Mouse (Mus musculus) ovary, postnatal 36 days (tissue): ENCODE measurements at regions not wholly inside any gene's neighbourhood (a gene's known extent, or its start where the extent isn't known, plus 50 kb on each side); places are given as distances from the start of the nearest gene placed in this dataset.
A peak's percentile ranks its signal among the peaks of the same experiment; 100 is the strongest.

Source experiments
- DNase-seq: peaks from one replicate; pipeline ENCODE4 v3.0.0; 2022; ENCODE audit warnings: low spot score, mixed read lengths

DNA sequence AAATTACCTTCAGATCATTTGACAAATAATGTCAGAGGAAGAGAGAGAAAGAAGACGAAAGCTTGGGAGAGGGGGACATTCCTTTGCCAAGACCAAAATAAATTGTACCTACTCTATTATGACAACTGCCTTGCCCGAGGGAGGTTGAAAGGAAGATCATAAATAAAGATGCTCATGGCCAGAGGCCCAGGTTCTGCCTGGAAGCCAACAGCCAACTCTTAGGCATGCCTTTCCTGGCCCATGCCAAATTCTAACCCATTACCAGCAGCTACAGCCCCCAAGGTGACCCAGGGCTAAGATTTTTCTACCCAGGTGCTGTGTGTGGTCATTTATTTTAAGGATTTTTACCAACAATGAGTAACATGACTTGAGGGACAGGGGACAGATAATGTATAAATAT is 54.9 kb downstream of the Cbln1 start:
- DNase-seq: no peak

DNA sequence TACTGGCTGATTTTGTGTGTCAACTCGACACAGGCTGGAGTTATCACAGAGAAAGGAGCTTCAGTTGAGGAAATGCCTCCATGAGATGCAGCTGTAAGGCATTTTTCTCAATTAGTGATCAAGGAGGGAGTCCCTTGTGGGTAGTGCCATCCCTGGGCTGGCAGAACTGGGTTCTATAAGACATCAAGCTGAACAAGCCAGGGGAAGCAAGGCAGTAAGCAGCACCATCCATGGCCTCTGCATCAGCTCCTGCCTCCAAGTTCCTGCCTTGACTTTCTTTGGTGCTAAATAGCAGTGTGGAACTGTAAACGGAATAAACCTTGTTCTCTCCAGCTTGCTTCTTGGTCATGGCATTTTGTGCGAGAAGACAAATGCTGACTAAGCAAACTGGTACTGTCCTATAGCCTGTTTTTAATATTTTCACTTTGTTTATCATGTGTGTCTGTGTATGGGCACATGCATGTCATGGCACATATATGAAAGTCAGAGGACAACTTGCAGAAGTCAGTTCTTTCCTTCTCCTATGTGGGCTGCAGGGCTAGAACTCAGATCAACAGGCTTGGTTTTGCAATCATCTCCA is 57.3 kb downstream of the Cbln1 start:
- DNase-seq: no peak

DNA sequence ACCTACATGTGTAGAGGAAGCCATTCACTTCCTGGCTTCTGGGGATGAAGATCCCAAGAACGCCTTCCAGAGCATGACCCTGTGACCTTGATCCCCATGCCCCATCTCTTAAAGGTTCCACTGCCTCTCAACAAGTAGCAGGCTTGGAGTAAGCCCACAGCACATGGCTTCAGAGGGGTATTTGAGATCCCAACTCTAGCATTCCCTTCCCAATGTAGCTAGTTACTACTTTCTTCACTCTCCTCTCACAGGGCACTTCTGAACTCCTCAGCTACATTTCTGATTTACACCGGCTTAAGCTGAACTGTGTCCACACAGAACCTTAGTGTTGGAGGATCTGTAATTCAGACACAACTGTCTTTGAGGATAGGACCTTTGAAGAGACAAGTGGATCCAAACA is 83.4 kb downstream of the Cbln1 start:
- DNase-seq: no peak

DNA sequence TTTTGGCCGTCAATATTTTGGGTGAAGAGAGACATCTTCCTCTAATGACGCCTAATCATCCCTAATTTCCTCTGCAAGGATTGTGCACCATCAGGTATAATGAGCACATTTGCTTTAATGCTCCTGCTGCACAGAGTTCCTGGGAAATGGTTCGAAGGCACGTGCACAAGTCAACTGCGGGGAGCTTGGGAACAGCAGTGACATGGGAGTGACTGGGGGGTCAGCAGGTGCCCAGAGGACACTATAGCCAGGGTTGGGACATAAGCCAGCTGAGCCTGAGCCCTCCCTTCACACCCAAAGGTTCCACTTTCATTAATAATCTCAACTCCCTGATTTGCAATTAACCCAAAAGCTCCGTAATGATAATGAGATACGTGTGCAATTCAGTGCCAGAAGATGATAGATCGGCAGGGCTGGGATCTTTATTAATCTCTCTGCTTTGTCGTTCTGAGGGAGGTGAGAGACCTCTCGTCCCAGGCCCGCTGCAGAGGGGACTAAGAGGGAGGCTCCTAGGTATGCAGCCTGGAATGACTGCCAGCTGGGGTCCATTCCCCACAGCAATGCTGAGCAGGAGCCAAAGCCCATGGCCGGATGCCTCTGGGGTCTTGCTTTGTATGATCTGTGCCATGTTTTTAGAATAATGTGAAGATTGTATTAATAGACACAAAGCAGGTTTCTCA is 88.7 kb downstream of the Cbln1 start:
- no peak for DNase-seq

DNA sequence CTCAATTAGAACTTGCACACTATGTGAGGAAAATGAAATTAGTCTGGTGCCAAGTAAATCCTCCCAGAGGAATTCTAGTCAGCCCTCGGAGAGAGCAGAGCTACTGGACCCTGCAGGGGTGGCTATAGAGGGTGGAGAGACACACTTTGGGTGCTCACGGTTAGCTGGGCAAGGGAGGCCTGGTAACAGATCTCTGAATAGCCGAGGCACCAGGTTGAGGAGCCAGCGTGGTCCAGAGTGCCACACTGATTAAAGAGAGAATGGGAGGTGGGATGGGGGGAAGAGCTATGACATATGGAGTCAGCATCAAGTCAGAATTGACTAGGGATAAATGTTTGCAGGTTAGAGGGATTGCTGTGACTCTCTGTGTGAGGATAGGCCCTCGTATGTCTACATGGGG is 90.1 kb downstream of the Cbln1 start:
- no peak for DNase-seq

DNA sequence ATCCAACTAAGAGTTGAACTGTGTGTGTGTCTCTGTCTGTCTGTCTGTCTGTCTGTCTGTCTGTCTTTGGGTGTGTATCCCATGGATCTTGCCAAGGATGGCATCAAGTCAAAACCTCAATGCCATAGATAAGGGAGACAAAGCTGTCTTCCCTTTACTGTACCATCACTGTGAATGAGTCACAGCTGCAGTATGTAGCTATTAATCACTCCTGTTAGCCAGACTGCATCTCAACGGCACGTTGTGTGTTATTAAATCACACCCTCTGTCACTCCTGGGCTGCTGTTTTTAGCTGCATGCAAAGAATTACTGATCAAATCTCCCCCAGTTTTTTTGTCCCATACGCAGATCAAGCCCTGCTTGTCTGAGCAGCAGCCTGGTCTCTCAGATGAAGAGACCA is 91.6 kb downstream of the Cbln1 start:
- DNase-seq: no peak

DNA sequence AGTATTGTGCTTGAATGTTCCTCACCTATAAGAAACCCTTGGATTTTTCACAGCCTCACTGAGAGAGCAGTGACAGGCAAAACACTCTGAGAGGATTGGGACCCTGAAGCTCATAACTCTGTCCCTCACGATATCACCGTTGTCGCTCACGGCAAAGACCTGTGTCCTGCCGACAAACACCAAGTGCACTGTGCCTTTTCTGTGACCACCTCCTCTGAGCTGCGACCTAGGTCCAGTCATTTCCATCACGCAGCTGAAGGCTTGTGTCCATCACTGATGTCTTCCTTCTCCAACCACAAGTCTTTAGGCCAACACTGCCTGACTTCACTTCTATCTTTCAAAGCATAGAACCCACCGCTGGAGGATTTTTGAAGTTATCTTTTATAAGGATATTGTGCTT is 93.1 kb downstream of the Cbln1 start:
- DNase-seq: no peak

DNA sequence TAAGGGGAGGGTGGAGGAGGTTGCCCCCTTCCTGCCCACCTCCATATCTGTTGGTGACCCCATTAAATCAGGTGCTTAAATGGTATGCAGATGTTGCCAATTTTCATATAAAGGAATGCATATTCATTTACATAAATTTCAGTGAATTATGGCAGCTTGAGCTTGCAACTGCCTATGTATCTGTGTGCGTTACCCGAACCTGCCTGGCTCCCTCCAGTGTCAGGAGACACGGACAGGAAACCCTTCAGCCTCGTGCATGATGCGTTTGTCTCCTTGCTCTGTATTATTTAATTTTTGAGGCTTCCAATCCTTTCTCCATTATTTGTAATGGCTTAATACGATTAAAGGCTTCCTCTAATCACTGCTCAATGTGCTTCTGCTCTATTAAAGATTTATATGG is 98.4 kb downstream of the Cbln1 start:
- no peak for DNase-seq

DNA sequence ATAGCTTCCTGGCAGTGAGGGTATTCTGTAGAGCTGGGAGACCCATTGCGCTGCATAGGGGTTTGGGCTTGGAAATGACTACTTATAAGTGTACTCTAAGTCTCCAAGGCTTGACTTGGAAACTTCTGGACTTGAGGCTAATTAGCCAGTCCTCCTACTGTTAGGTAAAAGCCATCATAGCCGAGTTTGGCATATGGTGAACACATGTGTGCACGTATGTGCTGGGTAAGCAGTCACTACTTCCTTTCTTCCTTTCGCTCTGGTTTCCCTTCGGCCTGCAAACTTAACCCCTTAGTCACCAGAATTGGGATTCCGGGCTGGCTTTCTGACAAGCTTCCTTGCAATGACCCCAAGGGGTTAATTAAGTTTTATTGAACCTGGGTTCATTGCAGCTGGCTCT is 98.9 kb downstream of the Cbln1 start:
- no peak for DNase-seq

DNA sequence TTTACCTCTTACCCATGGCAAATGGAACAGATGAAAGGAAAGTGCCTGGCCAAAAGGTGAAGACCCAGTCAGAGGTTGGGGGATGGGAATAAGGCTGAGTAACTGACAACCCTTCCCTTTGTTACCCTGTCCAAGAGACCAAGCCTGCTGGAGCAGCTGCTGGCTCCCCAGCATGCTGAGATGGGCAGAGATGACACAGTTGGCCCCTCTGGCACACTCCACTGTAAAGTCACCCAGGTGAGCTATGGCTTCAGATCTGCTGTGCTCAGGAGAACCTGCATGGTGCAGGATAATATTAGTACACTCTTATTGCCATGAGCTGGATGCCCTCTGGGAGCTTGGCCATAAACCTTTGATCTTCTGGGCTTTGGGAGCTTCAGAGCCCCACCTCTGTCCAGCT is 100.3 kb downstream of the Cbln1 start:
- no peak for DNase-seq

DNA sequence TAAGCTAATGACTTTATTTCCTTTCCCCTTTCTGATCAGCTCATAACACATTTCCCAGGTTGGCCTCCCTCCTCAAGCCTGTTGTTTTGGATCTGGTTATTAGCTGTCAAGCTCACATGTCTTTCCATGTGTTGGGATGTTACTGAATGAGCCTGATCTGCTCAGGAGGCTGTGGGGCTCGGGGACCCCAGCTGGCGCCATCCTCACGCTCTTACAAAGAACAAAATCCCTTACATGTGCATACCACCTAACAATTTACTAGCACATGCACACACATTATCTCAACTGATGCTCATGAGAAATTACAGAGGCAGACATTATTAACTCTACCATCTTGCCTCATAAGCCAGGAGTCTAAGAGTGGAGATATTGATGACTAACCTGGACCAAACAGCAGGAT is 102.2 kb downstream of the Cbln1 start:
- no peak for DNase-seq

DNA sequence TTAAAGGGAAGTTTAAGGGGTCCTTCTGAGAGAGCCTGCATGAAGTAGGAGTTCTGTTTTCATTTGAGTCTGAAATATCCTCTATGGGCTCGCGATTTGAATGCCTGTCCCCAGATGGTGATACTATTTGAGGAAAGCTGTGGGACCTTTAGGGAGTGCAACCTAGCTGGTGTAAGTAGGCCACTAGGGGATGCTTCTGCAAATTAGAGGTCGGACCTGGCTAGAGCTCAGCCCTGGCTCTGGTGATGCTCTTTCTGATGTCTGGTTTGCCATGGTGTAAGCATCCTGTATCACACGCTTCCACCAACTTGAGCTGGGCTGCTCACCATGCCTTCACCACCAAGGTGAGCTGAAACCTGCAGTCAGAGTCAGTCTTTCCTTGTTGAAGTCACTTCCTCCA is 121.9 kb downstream of the Cbln1 start:
- DNase-seq: no peak

DNA sequence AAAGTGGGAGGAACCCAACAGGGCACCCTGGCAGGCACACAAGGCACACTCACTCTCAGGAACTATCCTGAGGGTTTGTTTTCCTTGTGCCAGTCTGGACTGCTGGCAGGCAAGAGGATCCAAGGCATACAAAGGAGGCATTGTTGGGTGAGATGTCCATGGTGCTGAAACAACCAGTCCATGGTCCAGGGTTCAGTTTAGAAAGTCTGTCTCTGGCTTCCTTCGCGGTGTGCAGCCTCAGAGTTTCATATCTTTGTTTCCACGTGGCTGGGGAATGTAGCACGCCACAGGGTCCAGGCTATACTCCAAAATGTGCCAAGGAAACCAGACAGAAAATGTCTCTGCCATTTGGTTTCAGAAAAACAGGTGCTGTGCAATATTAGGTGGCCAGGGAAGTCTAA is 122.6 kb downstream of the Cbln1 start:
- DNase-seq: no peak

DNA sequence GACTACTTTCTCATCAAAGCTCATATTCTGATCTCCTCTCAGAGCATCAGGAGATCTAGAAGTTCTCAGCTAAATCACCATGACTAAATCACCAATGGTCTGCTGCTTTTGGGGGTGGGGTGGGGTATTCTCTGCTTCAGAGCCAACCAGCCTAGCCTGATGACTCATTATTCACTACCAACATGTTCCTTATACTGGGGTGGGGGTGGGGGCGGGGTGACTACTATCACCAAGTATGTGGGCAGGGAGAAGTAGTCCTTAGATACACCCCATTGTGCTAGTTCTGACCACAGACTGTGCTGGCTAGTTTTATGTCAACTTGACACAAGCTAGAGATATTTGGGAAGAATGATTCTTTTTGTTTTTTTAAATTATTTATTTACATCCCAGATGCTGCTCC is 143.0 kb downstream of the Cbln1 start:
- no peak for DNase-seq

DNA sequence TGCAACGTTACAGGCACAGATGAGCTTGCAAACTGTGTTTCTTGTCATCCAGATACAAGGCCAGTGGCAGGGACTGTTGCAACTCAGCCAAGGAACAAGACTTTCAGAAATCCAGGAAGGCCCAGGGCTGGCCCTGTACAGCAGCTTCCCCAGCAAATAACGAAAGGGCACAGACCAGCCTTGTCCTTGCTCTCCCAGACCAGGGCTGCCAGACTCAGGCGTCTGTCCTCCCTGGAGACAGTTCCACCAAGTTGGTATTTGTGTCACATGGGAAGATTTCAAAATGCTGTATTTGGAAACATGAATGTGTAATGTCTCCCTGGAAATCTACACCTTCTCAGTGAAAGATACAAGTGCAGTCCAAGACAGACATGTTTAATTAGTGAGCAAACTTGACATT is 157.8 kb downstream of the Cbln1 start:
- peak; percentile 20 for DNase-seq

DNA sequence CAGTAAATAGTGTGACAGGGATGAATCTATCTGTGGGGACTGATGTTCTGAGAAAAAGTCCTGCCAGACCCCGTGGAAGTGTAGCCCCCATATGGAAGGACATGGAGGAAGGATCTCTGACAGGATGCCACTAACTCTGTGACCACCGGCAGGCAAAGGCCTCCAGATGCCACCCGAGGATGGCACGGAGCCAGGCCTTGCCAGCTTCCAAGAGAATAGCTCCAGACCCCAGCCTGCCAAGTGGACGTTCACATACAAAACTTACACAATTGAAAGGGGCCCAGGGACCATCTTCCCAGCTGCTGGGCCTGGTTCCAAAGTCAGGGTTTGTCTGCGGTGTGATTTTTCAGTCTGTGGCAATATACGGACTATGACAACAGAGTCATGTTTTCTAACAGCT is 161.1 kb downstream of the Cbln1 start:
- peak; percentile 6 for DNase-seq

DNA sequence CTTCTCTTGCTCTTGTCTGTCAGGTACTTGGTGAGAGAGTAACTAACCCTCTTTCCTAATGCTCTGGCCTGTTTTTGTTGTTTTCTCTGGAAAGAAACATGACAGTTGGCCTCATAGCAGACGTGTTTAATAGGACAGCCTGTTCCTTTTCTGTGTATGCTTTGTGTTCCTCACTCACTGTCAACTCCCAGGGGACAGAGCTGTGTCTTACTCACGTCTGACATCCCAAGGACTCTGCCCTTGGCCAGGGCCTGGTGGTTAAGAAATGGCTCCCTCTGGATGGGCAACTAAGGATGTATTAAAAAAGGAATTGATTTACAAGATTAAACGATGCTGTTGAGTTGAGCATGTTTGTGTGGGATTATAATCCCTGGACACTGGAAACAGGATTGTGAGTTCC is 164.1 kb downstream of the Cbln1 start:
- DNase-seq: no peak

DNA sequence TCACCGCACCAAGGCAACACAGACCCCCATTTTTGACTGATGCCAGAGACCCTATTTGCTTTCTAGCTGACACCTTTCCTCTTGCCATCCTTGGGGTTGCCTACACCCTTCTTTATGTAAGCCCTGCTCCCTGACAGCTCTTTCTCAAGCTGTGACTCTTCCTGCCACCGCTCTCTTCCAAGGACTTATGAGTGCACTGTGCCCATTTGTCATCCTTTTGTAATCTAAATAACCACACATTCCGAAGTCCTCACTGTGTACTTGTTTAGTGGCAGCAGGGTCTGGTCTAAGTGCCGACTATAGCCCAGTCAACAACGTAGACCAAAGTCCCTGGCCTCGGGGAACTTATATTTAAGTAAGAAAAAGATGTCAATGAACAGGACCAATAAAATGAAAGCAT is 167.4 kb downstream of the Cbln1 start:
- no peak for DNase-seq

DNA sequence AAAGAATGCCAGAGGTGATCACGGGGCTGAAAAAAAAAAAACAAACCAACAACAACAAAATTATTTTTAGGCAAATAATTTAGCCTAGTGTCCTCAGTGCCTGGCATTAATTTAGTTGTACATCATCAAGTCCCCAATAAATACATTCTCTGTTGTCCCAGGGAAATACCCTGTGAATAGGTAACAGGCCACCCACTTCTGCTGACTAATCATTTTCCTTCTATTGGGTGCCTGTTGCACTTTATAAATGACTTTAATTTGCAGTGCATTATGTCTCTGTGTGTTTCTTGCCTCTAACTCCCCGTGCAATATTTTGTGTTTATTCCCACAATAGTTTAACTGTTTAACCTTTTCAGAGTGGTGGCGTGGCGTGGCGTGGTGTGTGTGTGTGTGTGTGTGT is 168.9 kb downstream of the Cbln1 start:
- DNase-seq: no peak

DNA sequence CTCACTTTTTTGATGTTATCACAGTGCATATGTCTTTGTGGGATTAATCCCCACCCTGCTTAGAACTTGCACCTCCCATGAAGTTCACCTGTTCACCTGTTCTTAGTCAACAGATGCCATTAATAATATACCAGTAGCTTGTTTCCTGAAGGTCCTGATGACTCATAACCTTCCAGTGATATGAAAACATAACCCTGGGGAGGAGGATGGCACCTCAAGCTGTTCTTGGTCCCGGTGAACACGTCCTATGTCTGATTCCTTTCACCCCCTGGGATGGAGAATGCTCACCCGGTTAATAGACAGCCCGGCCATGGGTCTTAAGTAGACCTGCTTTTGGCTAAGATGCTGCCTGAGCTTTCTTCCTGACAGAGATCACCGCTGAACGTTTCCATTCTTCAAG is 174.6 kb downstream of the Cbln1 start:
- no peak for DNase-seq

DNA sequence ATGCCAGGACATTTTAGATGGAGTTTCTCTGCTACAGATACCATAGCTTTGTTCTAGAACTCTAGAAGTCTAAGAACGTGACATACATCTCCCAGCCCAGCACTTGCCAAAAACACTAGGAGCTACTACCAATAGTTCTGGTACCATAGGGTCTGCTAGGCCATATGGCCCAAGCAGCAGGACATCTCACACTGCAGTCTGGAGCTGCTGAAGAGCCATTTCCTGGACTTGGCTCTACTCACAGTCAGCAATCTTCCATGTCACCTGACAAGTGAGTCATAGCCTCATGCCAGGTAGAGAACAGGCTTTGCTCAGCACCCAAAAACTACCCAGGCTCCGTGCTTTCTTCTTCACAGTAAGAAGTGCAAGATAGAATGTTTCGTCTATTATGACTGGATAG is 175.1 kb downstream of the Cbln1 start:
- no peak for DNase-seq

DNA sequence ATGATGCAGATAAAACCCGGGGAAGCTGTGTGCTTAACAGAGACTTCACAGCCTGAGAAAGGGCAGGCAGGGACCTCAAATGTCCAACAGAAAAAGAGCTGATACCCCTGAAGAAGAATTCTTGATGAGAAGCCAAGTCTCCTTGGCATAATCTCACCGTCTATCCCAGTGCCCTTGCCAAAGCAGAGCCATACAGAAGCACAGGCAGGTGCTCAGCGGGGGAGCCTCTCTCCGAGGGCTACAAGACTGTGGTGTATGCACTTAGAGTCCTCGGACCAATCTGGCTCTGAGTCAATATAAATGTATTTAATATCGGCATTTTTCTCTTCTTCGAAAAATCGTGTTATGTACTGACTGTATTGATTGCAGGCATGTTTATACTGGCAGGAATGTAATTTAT is 186.3 kb downstream of the Cbln1 start:
- no peak for DNase-seq

DNA sequence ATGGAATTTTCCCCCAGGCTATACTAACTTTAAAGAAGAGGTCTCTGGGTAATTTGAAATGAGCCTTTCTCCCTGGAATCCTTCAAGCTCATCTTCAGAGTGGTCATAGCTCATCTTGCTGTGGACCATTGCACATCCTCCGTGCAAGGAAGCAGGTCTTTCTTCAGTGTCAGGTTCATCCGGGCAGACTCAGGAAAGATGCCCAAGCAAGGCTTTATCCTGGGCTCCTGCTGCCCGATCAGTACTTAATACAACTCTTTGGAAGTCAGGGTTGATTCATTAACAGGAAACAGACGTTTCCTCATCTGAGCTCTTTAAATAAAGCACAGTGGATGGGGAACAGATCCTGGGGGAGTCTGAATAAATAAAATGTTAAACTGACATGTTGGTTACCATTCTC is 188.1 kb downstream of the Cbln1 start:
- DNase-seq: no peak

DNA sequence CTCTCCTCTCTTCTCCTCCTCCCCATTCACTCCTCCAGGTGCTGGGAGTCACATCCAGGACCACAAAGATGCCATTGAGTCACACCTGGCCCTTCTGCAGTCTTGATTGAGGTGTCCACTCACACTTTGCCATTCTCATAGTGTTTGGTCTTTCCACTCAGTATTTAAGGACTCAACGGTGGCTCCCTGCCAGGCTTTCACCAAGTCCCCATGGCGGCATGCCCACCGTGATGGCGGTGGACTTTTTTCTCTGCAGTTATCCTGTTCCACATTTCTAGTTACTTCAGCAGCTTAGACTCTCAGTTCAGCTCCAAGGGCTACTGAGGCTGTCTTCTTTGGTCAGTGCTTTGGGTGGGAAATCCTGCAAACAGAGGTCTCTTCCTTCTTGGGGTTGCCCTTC is 189.9 kb downstream of the Cbln1 start:
- no peak for DNase-seq

DNA sequence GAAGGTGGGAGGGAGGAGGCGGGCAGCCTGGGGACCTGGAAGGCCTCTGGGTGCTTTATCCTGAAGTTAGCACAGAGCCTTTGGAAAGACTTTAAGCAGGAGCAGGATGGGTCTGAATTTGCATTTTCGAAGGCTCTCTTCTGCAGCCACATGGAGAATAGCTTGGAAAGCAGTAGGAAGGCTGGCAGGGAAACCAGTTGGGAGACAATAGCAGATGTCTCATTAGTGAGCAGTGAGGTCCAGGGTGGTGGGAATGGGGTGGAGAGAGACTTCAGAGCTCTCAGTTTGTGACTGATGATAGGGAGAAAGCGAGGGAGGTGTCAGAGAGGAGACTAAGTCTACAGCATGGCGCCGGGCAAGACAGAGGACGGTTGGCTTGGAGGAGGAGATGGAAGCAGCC is 199.1 kb downstream of the Cbln1 start:
- DNase-seq: no peak
